Mouse (Mus musculus) liver, postnatal 0 days (tissue): Measurements from ENCODE around the gene Atp8a1.

Experiments used
- CTCF ChIP-seq: sonication (generic); IDR thresholded peaks from 2 replicates; pipeline ENCODE4 v1.5.1; 2016; ENCODE audit warnings: antibody characterized with exemption, low read depth
- EP300 ChIP-seq: IDR thresholded peaks from 2 replicates; pipeline ENCODE4 v1.6.1; 2016; ENCODE audit warnings: antibody characterized with exemption, low read depth, mild to moderate bottlenecking

DNA sequence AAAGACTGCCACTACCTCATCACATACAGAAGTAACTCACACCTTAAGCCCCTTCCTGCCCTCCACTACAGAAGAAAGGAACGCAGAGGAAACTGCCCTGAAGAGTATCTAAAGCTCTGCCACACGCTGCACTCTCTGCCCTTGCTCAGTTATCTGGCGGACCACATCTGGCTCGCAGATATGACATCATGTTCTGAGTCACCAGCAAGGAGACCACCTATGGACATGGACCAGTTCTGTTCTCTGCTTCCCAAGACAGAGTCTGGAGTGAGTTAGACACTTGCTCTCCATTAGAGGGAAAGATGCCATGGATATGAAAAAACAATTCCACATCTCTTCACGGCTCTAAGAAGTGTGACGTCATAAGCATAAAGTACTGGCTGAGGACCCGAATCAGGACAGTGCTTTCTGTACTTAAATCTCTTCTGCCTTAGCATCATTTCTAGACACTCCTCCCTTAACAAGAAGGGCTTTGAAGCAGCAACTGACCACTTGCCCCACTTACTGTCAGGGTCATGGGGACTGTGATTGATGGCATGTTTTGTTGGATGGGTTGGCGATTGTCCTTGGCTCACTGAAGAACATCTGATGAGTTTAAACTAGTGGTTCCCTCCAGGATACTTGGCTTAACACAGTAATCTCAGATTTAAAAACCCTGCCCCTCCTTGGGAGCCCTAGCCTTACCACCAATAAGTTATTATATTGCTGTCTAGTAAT is 206.5 kb downstream of the Atp8a1 start:
- TF ChIP-seq CTCF (no peak), EP300 (no peak)
